Mouse (Mus musculus) embryonic fibroblast, embryonic 13.5 days (primary cell): ENCODE measurements at regions not wholly inside any gene's neighbourhood (a gene's known extent, or its start where the extent isn't known, plus 50 kb on each side); places are given as distances from the start of the nearest gene placed in this dataset.

ENCODE experiments used
- CTCF ChIP-seq: IDR thresholded peaks from 2 replicates; pipeline ENCODE4 v1.5.1; 2011; ENCODE audit warnings: mild to moderate bottlenecking, control low read depth, low read length, moderate library complexity, borderline replicate concordance; ENCODE audit not compliant: insufficient read depth
- POLR2A ChIP-seq: IDR thresholded peaks from 2 replicates; pipeline ENCODE4 v1.6.1; 2011; ENCODE audit warnings: low read depth, mild to moderate bottlenecking, control low read depth, low read length, moderate library complexity

DNA sequence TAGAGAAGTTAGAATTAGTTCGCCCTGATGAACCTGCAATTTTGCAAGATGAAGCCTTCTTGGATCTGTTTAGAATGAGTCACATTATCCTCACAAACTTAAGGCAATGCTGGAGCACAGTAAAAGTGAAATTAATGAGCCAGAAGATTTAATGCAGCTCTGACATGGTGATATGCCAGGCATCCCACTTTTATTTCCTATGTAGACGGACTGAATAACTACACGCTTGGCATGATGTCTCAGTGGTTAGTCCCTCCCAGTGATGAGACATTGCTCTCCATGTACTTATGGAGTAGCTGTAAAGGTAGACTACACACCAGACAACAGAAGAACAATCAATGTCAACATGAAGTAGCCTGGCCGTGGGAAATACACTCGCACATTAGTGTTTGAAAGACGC lies 161.5 kb upstream of the Gm5148 start:
- TF ChIP-seq POLR2A (no peak), CTCF (no peak)
